Mouse (Mus musculus) MEL (cell line): ENCODE data around the gene Opalin. TPM values are rescaled to one million over a fixed set of nuclear protein-coding genes. Genes with fewer than 3 reads are reported as not detected.

ENCODE experiments used
- DNase-seq: peaks from one replicate; pipeline ENCODE4 v3.0.0; 2011; ENCODE audit warnings: low read depth, low spot score
- H3K27ac ChIP-seq: 2 replicates; pipeline ENCODE4 v1.5.1; 2012; ENCODE audit warnings: low read depth, mild to moderate bottlenecking, control low read depth, low read length, moderate library complexity; ENCODE audit not compliant: control insufficient read depth
- H3K27me3 ChIP-seq, 2 experiments: fragments of 150-350 bp in 1 of 2; sonication (generic) in 1 of 2; 2 replicates each; pipeline ENCODE4 v1.6.1; 2012; ENCODE audit warnings: low read length in 2 of 2, mild to moderate bottlenecking in 2 of 2, improper control_type of control experiment in 1 of 2, moderate library complexity in 1 of 2; ENCODE audit not compliant: insufficient read depth in 2 of 2, control insufficient read depth in 1 of 2
- H3K36me3 ChIP-seq, 2 experiments: 2 replicates each; pipeline ENCODE4 v1.6.1; 2012 to 2014; ENCODE audit warnings: low read length in 2 of 2, improper control_type of control experiment in 1 of 2, inconsistent platforms in 1 of 2, mild to moderate bottlenecking in 1 of 2; ENCODE audit not compliant: insufficient read depth in 2 of 2, control insufficient read depth in 1 of 2
- H3K4me1 ChIP-seq, 2 experiments: fragments of 150-350 bp in 1 of 2; sonication (generic) in 1 of 2; 2 replicates each; pipeline ENCODE4 v1.6.1; 2012; ENCODE audit warnings: low read length in 2 of 2, improper control_type of control experiment in 1 of 2, mild to moderate bottlenecking in 1 of 2; ENCODE audit not compliant: insufficient read depth in 2 of 2, control insufficient read depth in 1 of 2
- H3K4me3 ChIP-seq, 2 experiments: fragments of 150-350 bp in 1 of 2; sonication (generic) in 1 of 2; 2 replicates each; pipeline ENCODE4 v1.5.1; 2012; ENCODE audit warnings: low read depth in 2 of 2, low read length in 2 of 2, mild to moderate bottlenecking in 2 of 2, moderate library complexity in 2 of 2, control low read depth in 1 of 2, improper control_type of control experiment in 1 of 2; ENCODE audit not compliant: control insufficient read depth in 1 of 2, insufficient read depth in 1 of 2
- H3K79me2 ChIP-seq: 2 replicates; pipeline ENCODE4 v1.6.1; 2012; ENCODE audit warnings: mild to moderate bottlenecking, low read length, moderate library complexity; ENCODE audit not compliant: control insufficient read depth, poor library complexity, insufficient read depth
- H3K9ac ChIP-seq: 2 replicates; pipeline ENCODE4 v1.6.1; 2012; ENCODE audit warnings: low read depth, mild to moderate bottlenecking, control low read depth, low read length, moderate library complexity; ENCODE audit not compliant: control insufficient read depth, poor library complexity, severe bottlenecking
- H3K9me3 ChIP-seq: fragments of 150-350 bp; sonication (generic); replicated peaks from 2 replicates; pipeline ENCODE4 v1.6.1; 2012; ENCODE audit warnings: mild to moderate bottlenecking, low read length, improper control_type of control experiment, moderate library complexity; ENCODE audit not compliant: insufficient read depth
- BHLHE40 ChIP-seq: IDR thresholded peaks from 2 replicates; pipeline ENCODE4 v1.6.1; 2012; ENCODE audit warnings: low read depth, mild to moderate bottlenecking, inconsistent platforms, low read length, improper control_type of control experiment, borderline replicate concordance
- CHD2 ChIP-seq: IDR thresholded peaks from 2 replicates; pipeline ENCODE4 v1.6.1; 2011; ENCODE audit warnings: low read length, improper control_type of control experiment
- CTCF ChIP-seq, 3 experiments: IDR thresholded peaks in 2 of 3; conservative IDR thresholded peaks in 1 of 3; 2 replicates each; pipeline ENCODE4 v1.5.1; 2011 to 2012; ENCODE audit warnings: low read length in 3 of 3, low read depth in 2 of 3, mild to moderate bottlenecking in 2 of 3, improper control_type of control experiment in 1 of 3, inconsistent platforms in 1 of 3, mixed read lengths in 1 of 3, moderate library complexity in 1 of 3; ENCODE audit not compliant: control insufficient read depth in 1 of 3, insufficient read depth in 1 of 3, poor library complexity in 1 of 3, severe bottlenecking in 1 of 3
- ELF1 ChIP-seq: IDR thresholded peaks from 2 replicates; pipeline ENCODE4 v1.6.1; 2014; ENCODE audit warnings: low read depth, mild to moderate bottlenecking, inconsistent platforms, low read length, improper control_type of control experiment, moderate library complexity
- EP300 ChIP-seq, 2 experiments: IDR thresholded peaks; 2 replicates each; pipeline ENCODE4 v1.6.1; 2011; ENCODE audit warnings: improper control_type of control experiment in 2 of 2, low read length in 2 of 2, low read depth in 1 of 2, mild to moderate bottlenecking in 1 of 2
- GABPA ChIP-seq: IDR thresholded peaks from 2 replicates; pipeline ENCODE4 v1.6.1; 2012; ENCODE audit warnings: low read depth, mild to moderate bottlenecking, inconsistent platforms, low read length, improper control_type of control experiment, moderate library complexity
- JUND ChIP-seq: IDR thresholded peaks from 2 replicates; pipeline ENCODE4 v1.6.1; 2011; ENCODE audit warnings: low read depth, mild to moderate bottlenecking, improper control_type of control experiment, low read length
- MAFK ChIP-seq: IDR thresholded peaks from 2 replicates; pipeline ENCODE4 v1.6.1; 2011; ENCODE audit warnings: low read depth, mild to moderate bottlenecking, low read length, improper control_type of control experiment, borderline replicate concordance
- MAX ChIP-seq: IDR thresholded peaks from 2 replicates; pipeline ENCODE4 v1.6.1; 2011; ENCODE audit warnings: low read length, improper control_type of control experiment
- MAZ ChIP-seq: IDR thresholded peaks from 2 replicates; pipeline ENCODE4 v1.6.1; 2012; ENCODE audit warnings: low read depth, mild to moderate bottlenecking, inconsistent platforms, low read length, improper control_type of control experiment
- MXI1 ChIP-seq: IDR thresholded peaks from 2 replicates; pipeline ENCODE4 v1.6.1; 2011; ENCODE audit warnings: mild to moderate bottlenecking, low read depth, low read length, improper control_type of control experiment
- MYB ChIP-seq: IDR thresholded peaks from 2 replicates; pipeline ENCODE4 v1.6.1; 2011; ENCODE audit warnings: mild to moderate bottlenecking, low read depth, low read length, improper control_type of control experiment
- MYC ChIP-seq: IDR thresholded peaks from 2 replicates; pipeline ENCODE4 v1.6.1; 2011; ENCODE audit warnings: low read depth, mild to moderate bottlenecking, low read length, improper control_type of control experiment, moderate library complexity
- NELFE ChIP-seq: IDR thresholded peaks from 2 replicates; pipeline ENCODE4 v1.6.1; 2011; ENCODE audit warnings: low read depth, low read length, improper control_type of control experiment
- NRF1 ChIP-seq: IDR thresholded peaks from 2 replicates; pipeline ENCODE4 v1.6.1; 2014; ENCODE audit warnings: low read depth, mild to moderate bottlenecking, inconsistent platforms, low read length, improper control_type of control experiment, moderate library complexity; ENCODE audit not compliant: poor library complexity, insufficient read depth, severe bottlenecking
- POLR2A ChIP-seq, 2 experiments: IDR thresholded peaks; 2 replicates each; pipeline ENCODE4 v1.6.1; 2011 to 2012; ENCODE audit warnings: low read length in 2 of 2, mild to moderate bottlenecking in 2 of 2, control low read depth in 1 of 2, improper control_type of control experiment in 1 of 2, low read depth in 1 of 2, moderate library complexity in 1 of 2; ENCODE audit not compliant: control insufficient read depth in 1 of 2, insufficient read depth in 1 of 2, poor library complexity in 1 of 2
- POLR2AphosphoS2 ChIP-seq: IDR thresholded peaks from 2 replicates; pipeline ENCODE4 v1.6.1; 2011; ENCODE audit warnings: low read length, improper control_type of control experiment
- POLR2AphosphoS5 ChIP-seq: IDR thresholded peaks from 2 replicates; pipeline ENCODE4 v1.6.1; 2012; ENCODE audit warnings: low read depth, borderline replicate concordance, mild to moderate bottlenecking, inconsistent platforms, low read length, moderate library complexity, mixed read lengths
- RAD21 ChIP-seq: IDR thresholded peaks from 2 replicates; pipeline ENCODE4 v1.6.1; 2011; ENCODE audit warnings: mild to moderate bottlenecking, low read depth, low read length, improper control_type of control experiment
- RCOR1 ChIP-seq: IDR thresholded peaks from 2 replicates; pipeline ENCODE4 v1.6.1; 2012; ENCODE audit warnings: low read depth, mild to moderate bottlenecking, inconsistent platforms, low read length, improper control_type of control experiment
- SIN3A ChIP-seq: IDR thresholded peaks from 2 replicates; pipeline ENCODE4 v1.6.1; 2012; ENCODE audit warnings: low read length, improper control_type of control experiment, inconsistent platforms
- TAL1 ChIP-seq: IDR thresholded peaks from 2 replicates; pipeline ENCODE4 v1.6.1; 2012; ENCODE audit warnings: mild to moderate bottlenecking, inconsistent platforms, low read length, moderate library complexity, mixed read lengths
- TBP ChIP-seq: IDR thresholded peaks from 2 replicates; pipeline ENCODE4 v1.8.0; 2011; ENCODE audit warnings: low read depth, low read length, improper control_type of control experiment
- TCF12 ChIP-seq: IDR thresholded peaks from 2 replicates; pipeline ENCODE4 v1.6.1; 2014; ENCODE audit warnings: low read depth, mild to moderate bottlenecking, inconsistent platforms, low read length, improper control_type of control experiment, moderate library complexity
- UBTF ChIP-seq: IDR thresholded peaks from 2 replicates; pipeline ENCODE4 v1.6.1; 2012; ENCODE audit warnings: low read depth, mild to moderate bottlenecking, inconsistent platforms, low read length, improper control_type of control experiment, moderate library complexity, borderline replicate concordance; ENCODE audit not compliant: insufficient read depth
- USF1 ChIP-seq: IDR thresholded peaks from 2 replicates; pipeline ENCODE4 v1.6.1; 2014; ENCODE audit warnings: low read depth, mild to moderate bottlenecking, inconsistent platforms, low read length, improper control_type of control experiment, moderate library complexity
- ZC3H11A ChIP-seq: IDR thresholded peaks from 2 replicates; pipeline ENCODE4 v1.6.1; 2012; ENCODE audit warnings: low read depth, mild to moderate bottlenecking, inconsistent platforms, low read length, improper control_type of control experiment
- ZKSCAN1 ChIP-seq: IDR thresholded peaks from 2 replicates; pipeline ENCODE4 v1.6.1; 2012; ENCODE audit warnings: low read depth, mild to moderate bottlenecking, inconsistent platforms, low read length, improper control_type of control experiment, moderate library complexity
- ZNF384 ChIP-seq: IDR thresholded peaks from 2 replicates; pipeline ENCODE4 v1.6.1; 2012; ENCODE audit warnings: low read depth, mild to moderate bottlenecking, inconsistent platforms, low read length, improper control_type of control experiment
- polyA plus RNA-seq, 2 experiments: library from polyadenylated mRNA; stranded (reverse) in 1 of 2; unstranded in 1 of 2; fragments of >175 nt in 1 of 2; fragments of >200 nt in 1 of 2; gene quantifications; 2 replicates each; pipeline versions ENCODE4 v1.2.1 to v1.2.4; 2012; ENCODE audit warnings: low replicate concordance in 2 of 2, low read depth in 1 of 2; ENCODE audit not compliant: insufficient read length in 2 of 2, insufficient read depth in 1 of 2, missing spikeins in 1 of 2
- total RNA-seq: library from RNA; depleted of rRNA; stranded (reverse); fragments of 300-350 nt; gene quantifications from 2 replicates; pipeline ENCODE4 v1.2.3, GENCODE M21; 2012

Gene Opalin
- total and polyA plus RNA-seq, 3 experiments, result not detected

DNA sequence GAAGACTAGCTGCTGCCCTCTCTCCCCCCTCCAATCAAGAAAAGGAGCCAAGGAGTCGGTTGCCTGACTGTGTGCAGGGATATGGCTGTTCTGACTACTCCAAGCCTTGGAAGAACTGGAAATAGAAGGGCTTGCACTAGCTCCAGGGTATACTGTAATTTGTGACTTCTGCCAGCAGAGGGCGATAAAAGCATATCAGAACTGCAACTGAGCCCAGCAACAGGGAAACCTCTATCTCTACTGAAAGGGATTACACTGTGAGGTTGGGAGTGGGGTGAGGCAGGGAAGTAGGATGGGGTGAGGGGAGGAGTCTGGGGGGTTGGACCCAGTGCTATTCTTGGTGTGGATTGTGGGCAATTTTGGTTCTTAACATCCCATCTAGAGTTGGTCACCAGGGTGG is 9.8 kb upstream of the Opalin start (continued):
- TF ChIP-seq ELF1 (no peak), MAZ (no peak), POLR2A (IDR thresholded peaks at IDR 0.05; ENCODE audit: control insufficient read depth in 1 of 2, insufficient read depth in 1 of 2, low read depth in 1 of 2, low read length in 2 of 2, poor library complexity in 1 of 2) (no peak), BHLHE40 (no peak), MYC (no peak), RAD21 (peak; percentile 73), MAFK (no peak), MXI1 (no peak), POLR2AphosphoS5 (no peak), EP300 (IDR thresholded peaks at IDR 0.05; ENCODE audit: low read depth in 1 of 2, low read length in 2 of 2) (no peak), TCF12 (no peak), SIN3A (no peak), TBP (no peak), JUND (no peak), USF1 (no peak), NRF1 (no peak), NELFE (no peak), RCOR1 (no peak)

DNA sequence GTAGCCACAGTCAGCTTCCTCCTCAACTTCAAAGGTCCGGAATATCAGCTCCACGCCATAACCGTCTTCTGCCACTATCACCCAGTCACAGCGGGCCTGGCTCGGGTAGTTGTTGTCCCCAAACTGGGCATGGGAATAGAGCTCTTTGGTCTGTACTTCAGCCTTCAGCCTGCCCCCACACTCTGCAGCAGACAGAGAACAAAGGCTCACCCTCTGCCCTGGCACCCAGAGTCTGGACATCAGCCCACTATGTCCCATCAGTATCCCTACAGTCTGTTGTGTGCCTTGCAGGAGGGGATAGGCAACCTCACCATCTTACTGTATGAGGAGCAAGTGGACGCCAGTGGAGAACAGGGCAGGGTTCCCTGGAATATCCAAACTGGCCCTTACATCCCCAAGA is 9.4 kb upstream of the Opalin start:
- H3K27ac ChIP-seq, result no peak overlapping the region
- no peak overlapping the region for H3K9ac ChIP-seq
- H3K36me3 ChIP-seq, result no peaks in the 10 kb centered on the region
- DNase-seq, result no peak
- no peaks in the 10 kb centered on the region for H3K79me2 ChIP-seq
- H3K4me3 ChIP-seq, result no peak overlapping the region
- TF ChIP-seq ZNF384, result no peak
- no peak for TF ChIP-seq ZKSCAN1
- no peak for TF ChIP-seq CHD2
- no peak for TF ChIP-seq MAZ
- TF ChIP-seq RAD21, result no peak
- no peak for TF ChIP-seq GABPA
- TF ChIP-seq ZC3H11A, result no peak
- TF ChIP-seq NRF1, result no peak
- no peak for TF ChIP-seq USF1
- no peak for TF ChIP-seq POLR2AphosphoS2
- no peak for TF ChIP-seq CTCF (IDR thresholded peaks at IDR 0.05 in 2 of 3, conservative IDR thresholded peaks at IDR 0.05 in 1 of 3; ENCODE audit: control insufficient read depth in 1 of 3, insufficient read depth in 1 of 3, low read depth in 2 of 3, low read length in 3 of 3, poor library complexity in 1 of 3, severe bottlenecking in 1 of 3)
- TF ChIP-seq UBTF, result no peak
- no peak for TF ChIP-seq MAFK
- no peak for TF ChIP-seq TAL1
- no peak for TF ChIP-seq TCF12
- no peak for TF ChIP-seq MYB
- TF ChIP-seq MAX, result no peak
- H3K4me1 ChIP-seq, result no peaks in the 10 kb centered on the region
- H3K9me3 ChIP-seq, result no peaks in the 10 kb centered on the region
- H3K27me3 ChIP-seq, result peaks cover 0 to 3% of the 10 kb centered on the region in 2 experiments; a peak in 2 of 4 replicates
